In the genomic region with DNA sequence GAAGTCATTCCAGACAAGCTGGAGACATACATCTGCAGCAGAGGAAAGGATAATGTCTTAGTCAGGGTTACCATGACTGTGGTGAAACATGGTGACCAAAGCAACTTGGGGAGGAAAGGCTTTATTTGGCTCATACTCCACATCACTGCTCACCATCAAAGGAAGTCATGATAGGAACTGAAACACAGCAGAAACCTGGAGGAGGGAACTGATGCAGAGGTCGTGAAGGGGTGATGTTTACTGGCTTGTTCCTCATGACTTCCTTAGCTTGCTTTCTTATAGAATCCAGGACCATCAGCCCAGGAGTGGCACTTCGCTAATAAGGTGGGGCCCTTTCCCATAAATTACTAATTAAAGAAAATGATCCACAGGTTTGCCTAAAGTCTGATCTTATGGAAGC, we compare ENCODE assay signal across 33 mouse cellular contexts.
"Had no signal": no experiment of that assay in that cellular context is flagged by ENCODE, and none has a peak within 500 bp of the region (broad histone marks: within the 10 kb centered on the region; RNA-seq: fewer than 3 reads in every experiment).

No protein-coding gene starts in this region.

- H3K4me1 ChIP-seq: heart, embryonic 10.5 days; heart, embryonic 12.5 days; heart, embryonic 13.5 days; heart, embryonic 15.5 days; hindbrain, embryonic 10.5 days; hindbrain, embryonic 12.5 days; hindbrain, embryonic 13.5 days; hindbrain, embryonic 15.5 days; intestine, embryonic 15.5 days; kidney, embryonic 15.5 days had no signal

- ATAC-seq: hindbrain, embryonic 16.5 days; hindbrain, postnatal 0 days; inflammation-experienced regulatory T-cells, adult 6 months; intestine, embryonic 15.5 days; intestine, embryonic 16.5 days; intestine, postnatal 0 days had no signal

- H3K27me3 ChIP-seq: heart, embryonic 12.5 days; heart, embryonic 13.5 days; heart, embryonic 15.5 days; hindbrain, embryonic 12.5 days; hindbrain, embryonic 13.5 days; hindbrain, embryonic 15.5 days; intestine, embryonic 15.5 days; kidney, embryonic 15.5 days had no signal

- DNase-seq: heart, postnatal 10 days; heart, postnatal 14 days; heart, postnatal 36 days; heart, postnatal 4 days; kidney, adult 11 months; kidney, adult 18-20 months; kidney, adult 2 months; kidney, adult 8-10 months; kidney, adult 9 months; kidney, postnatal 10 days; kidney, postnatal 14 days; kidney, postnatal 25 days; kidney, postnatal 36 days; kidney, postnatal 4 days had no signal

- H3K27ac ChIP-seq: heart, embryonic 10.5 days; heart, embryonic 13.5 days; heart, embryonic 15.5 days; hindbrain, embryonic 10.5 days; hindbrain, embryonic 12.5 days; hindbrain, embryonic 13.5 days; hindbrain, embryonic 14.5 days; hindbrain, embryonic 15.5 days; hindbrain, postnatal 0 days; intestine, embryonic 15.5 days; kidney, embryonic 15.5 days; kidney, postnatal 0 days; left cerebral cortex, adult 2 months had no signal

- H3K36me3 ChIP-seq: heart, embryonic 10.5 days; heart, embryonic 12.5 days; heart, embryonic 13.5 days; heart, embryonic 15.5 days; hindbrain, embryonic 10.5 days; hindbrain, embryonic 12.5 days; hindbrain, embryonic 13.5 days; hindbrain, embryonic 15.5 days; intestine, embryonic 15.5 days; kidney, embryonic 15.5 days had no signal

- H3K9me3 ChIP-seq: heart, embryonic 10.5 days; heart, embryonic 12.5 days; heart, embryonic 13.5 days; heart, embryonic 15.5 days; hindbrain, embryonic 10.5 days; hindbrain, embryonic 12.5 days; hindbrain, embryonic 13.5 days; hindbrain, embryonic 15.5 days; intestine, embryonic 15.5 days; kidney, embryonic 15.5 days had no signal

- H3K4me2 ChIP-seq: heart, embryonic 11.5 days; heart, embryonic 12.5 days; heart, embryonic 13.5 days; heart, embryonic 15.5 days; hindbrain, embryonic 12.5 days; hindbrain, embryonic 13.5 days; hindbrain, embryonic 14.5 days; hindbrain, embryonic 15.5 days; intestine, embryonic 15.5 days; kidney, embryonic 15.5 days had no signal

- H3K4me3 ChIP-seq: heart, embryonic 10.5 days; heart, embryonic 12.5 days; heart, embryonic 13.5 days; heart, embryonic 15.5 days; hindbrain, embryonic 10.5 days; hindbrain, embryonic 12.5 days; hindbrain, embryonic 13.5 days; hindbrain, embryonic 15.5 days; intestine, embryonic 15.5 days; kidney, embryonic 15.5 days; left cerebral cortex, adult 2 months had no signal

- H3K9ac ChIP-seq: heart, embryonic 12.5 days; heart, embryonic 13.5 days; heart, embryonic 15.5 days; hindbrain, embryonic 12.5 days; hindbrain, embryonic 13.5 days; hindbrain, embryonic 14.5 days; hindbrain, embryonic 15.5 days; intestine, embryonic 15.5 days; kidney, embryonic 15.5 days had no signal
